Mouse (Mus musculus): ENCODE data around the gene Cdc16. TPM values are rescaled to one million over a fixed set of nuclear protein-coding genes. Genes with fewer than 3 reads are reported as not detected.
"Not testable (repeated sequence)": the region's sequence is repeated elsewhere in the genome, so short reads cannot be mapped to it uniquely, and the experiment has no call there.

The Cdc16 gene
- polyA plus RNA-seq, 1 experiment from 2014 or later = 27.3 TPM

GRCm38 (mm10) chr8:13740817-13741613 is 16.5 kb upstream of the Cdc16 start:
- Histone ChIP-seq H3K4me2 (ENCODE audit: low read depth, low read length) (peak overlapping the region; percentile 41; the same call in 1 of the 2 replicates), H3K9ac (replicated peaks) (0 out of 2 replicates have a peak overlapping the region, but pooled peaks have one; percentile 16), H3K36me3 (replicated peaks; ENCODE audit: insufficient read depth, low read length) (no peaks in the 10 kb centered on the region), H3K4me3 (ENCODE audit: low read depth, low read length) (no peak overlapping the region), H3K27me3 (ENCODE audit: insufficient read depth, low read length) (no peaks in the 10 kb centered on the region), H3K4me1 (ENCODE audit: insufficient read depth) (peaks cover 14% of the 10 kb centered on the region), H3K9me3 (ENCODE audit: low read length) (no peaks in the 10 kb centered on the region), H3K27ac (ENCODE audit: low read depth) (peak overlapping the region; percentile 74)
- peak; percentile 85 for TF ChIP-seq EP300 (IDR thresholded peaks at IDR 0.05; ENCODE audit: low read depth)
- TF ChIP-seq CTCF (IDR thresholded peaks at IDR 0.05; ENCODE audit: low read depth) = no peak
- ATAC-seq = peak; percentile 93
- no peak for DNase-seq
- 54% methylated on average over 7 of the region's 7 CpGs for WGBS (ENCODE audit: insufficient replicate concordance)

GRCm38 (mm10) chr8:13746212-13746611 is 11.3 kb upstream of the Cdc16 start:
- H3K4me2 ChIP-seq (ENCODE audit: low read depth, low read length); H3K27ac ChIP-seq (ENCODE audit: low read depth); H3K9ac ChIP-seq (replicated peaks); H3K4me3 ChIP-seq (ENCODE audit: low read depth, low read length); H3K9me3 ChIP-seq (ENCODE audit: low read length); H3K4me1 ChIP-seq (ENCODE audit: insufficient read depth); DNase-seq; H3K36me3 ChIP-seq (replicated peaks; ENCODE audit: insufficient read depth, low read length); H3K27me3 ChIP-seq (ENCODE audit: insufficient read depth, low read length); ATAC-seq: not testable (repeated sequence)
- 78% methylated on average over 5 of the region's 6 CpGs for WGBS (ENCODE audit: insufficient replicate concordance)

GRCm38 (mm10) chr8:13747626-13748025 is 9.8 kb upstream of the Cdc16 start:
- Histone ChIP-seq H3K36me3 (replicated peaks; ENCODE audit: insufficient read depth, low read length) (no peaks in the 10 kb centered on the region), H3K9me3 (ENCODE audit: low read length) (no peaks in the 10 kb centered on the region), H3K4me1 (ENCODE audit: insufficient read depth) (no peaks in the 10 kb centered on the region), H3K4me2 (ENCODE audit: low read depth, low read length) (no peak overlapping the region), H3K27me3 (ENCODE audit: insufficient read depth, low read length) (no peaks in the 10 kb centered on the region), H3K9ac (replicated peaks) (no peak overlapping the region), H3K27ac (ENCODE audit: low read depth) (no peak overlapping the region), H3K4me3 (ENCODE audit: low read depth, low read length) (no peak overlapping the region)
- ATAC-seq (no peak), DNase-seq (no peak)
- 28% methylated on average over 3 of the region's 3 CpGs for WGBS (ENCODE audit: insufficient replicate concordance)
- TF ChIP-seq CTCF (IDR thresholded peaks at IDR 0.05; ENCODE audit: low read depth) = no peak
- TF ChIP-seq EP300 (IDR thresholded peaks at IDR 0.05; ENCODE audit: low read depth) = no peak

GRCm38 (mm10) chr8:13753680-13754079 is 3.8 kb upstream of the Cdc16 start:
- no peak overlapping the region for H3K27ac ChIP-seq (ENCODE audit: low read depth)
- H3K4me2 ChIP-seq (ENCODE audit: low read depth, low read length) = no peak overlapping the region
- H3K4me1 ChIP-seq (ENCODE audit: insufficient read depth) = peaks cover 11% of the 10 kb centered on the region
- 20% methylated on average over 2 of the region's 2 CpGs for WGBS (ENCODE audit: insufficient replicate concordance)
- no peaks in the 10 kb centered on the region for H3K36me3 ChIP-seq (replicated peaks; ENCODE audit: insufficient read depth, low read length)
- no peaks in the 10 kb centered on the region for H3K27me3 ChIP-seq (ENCODE audit: insufficient read depth, low read length)
- no peak for ATAC-seq
- peak; percentile 84 for DNase-seq
- H3K4me3 ChIP-seq (ENCODE audit: low read depth, low read length) = no peak overlapping the region
- H3K9ac ChIP-seq (replicated peaks) = no peak overlapping the region
- H3K9me3 ChIP-seq (ENCODE audit: low read length) = no peaks in the 10 kb centered on the region
- TF ChIP-seq EP300 (IDR thresholded peaks at IDR 0.05; ENCODE audit: low read depth) (no peak), CTCF (IDR thresholded peaks at IDR 0.05; ENCODE audit: low read depth) (peak; percentile 89)

GRCm38 (mm10) chr8:13756480-13756879 is 996 bp upstream of the Cdc16 start:
- Histone ChIP-seq H3K9me3 (ENCODE audit: low read length) (no peaks in the 10 kb centered on the region), H3K4me3 (ENCODE audit: low read depth, low read length) (no peak overlapping the region), H3K4me1 (ENCODE audit: insufficient read depth) (peaks cover 18% of the 10 kb centered on the region), H3K27me3 (ENCODE audit: insufficient read depth, low read length) (no peaks in the 10 kb centered on the region), H3K27ac (ENCODE audit: low read depth) (no peak overlapping the region), H3K9ac (replicated peaks) (no peak overlapping the region), H3K4me2 (ENCODE audit: low read depth, low read length) (no peak overlapping the region), H3K36me3 (replicated peaks; ENCODE audit: insufficient read depth, low read length) (peaks cover 7% of the 10 kb centered on the region)
- ATAC-seq (no peak), DNase-seq (no peak)
- 74% methylated on average over 7 of the region's 7 CpGs for WGBS (ENCODE audit: insufficient replicate concordance)
- no peak for TF ChIP-seq EP300 (IDR thresholded peaks at IDR 0.05; ENCODE audit: low read depth)
- TF ChIP-seq CTCF (IDR thresholded peaks at IDR 0.05; ENCODE audit: low read depth) = no peak

GRCm38 (mm10) chr8:13757805-13758727 is 590 bp downstream of the Cdc16 start:
- 1% methylated on average over 35 of the region's 38 CpGs for WGBS (ENCODE audit: insufficient replicate concordance)
- H3K4me1 ChIP-seq (ENCODE audit: insufficient read depth) = peaks cover 18% of the 10 kb centered on the region
- peaks cover 22% of the 10 kb centered on the region for H3K36me3 ChIP-seq (replicated peaks; ENCODE audit: insufficient read depth, low read length)
- ATAC-seq (peak; percentile 72), DNase-seq (peak; percentile 67)
- H3K9me3 ChIP-seq (ENCODE audit: low read length) = no peaks in the 10 kb centered on the region
- no peaks in the 10 kb centered on the region for H3K27me3 ChIP-seq (ENCODE audit: insufficient read depth, low read length)
- H3K27ac ChIP-seq (ENCODE audit: low read depth) = peak overlapping the region; percentile 95
- peak overlapping the region; percentile 100 for H3K4me3 ChIP-seq (ENCODE audit: low read depth, low read length)
- peak; percentile 85 for TF ChIP-seq CTCF (IDR thresholded peaks at IDR 0.05; ENCODE audit: low read depth)
- no peak for TF ChIP-seq EP300 (IDR thresholded peaks at IDR 0.05; ENCODE audit: low read depth)
- H3K9ac ChIP-seq (replicated peaks) = peak overlapping the region; percentile 98
- H3K4me2 ChIP-seq (ENCODE audit: low read depth, low read length) = peak overlapping the region; percentile 85
